Mouse (Mus musculus) bone marrow macrophage, adult 2 months (primary cell): ENCODE results near the gene B430218F22Rik.

Experiments used
- CTCF ChIP-seq: IDR thresholded peaks from 2 replicates; pipeline ENCODE4 v1.5.1; 2012; ENCODE audit warnings: low read depth, mild to moderate bottlenecking, low read length, moderate library complexity
- POLR2A ChIP-seq: IDR thresholded peaks from 2 replicates; pipeline ENCODE4 v1.6.1; 2012; ENCODE audit warnings: mild to moderate bottlenecking, low read depth, low read length, borderline replicate concordance

DNA sequence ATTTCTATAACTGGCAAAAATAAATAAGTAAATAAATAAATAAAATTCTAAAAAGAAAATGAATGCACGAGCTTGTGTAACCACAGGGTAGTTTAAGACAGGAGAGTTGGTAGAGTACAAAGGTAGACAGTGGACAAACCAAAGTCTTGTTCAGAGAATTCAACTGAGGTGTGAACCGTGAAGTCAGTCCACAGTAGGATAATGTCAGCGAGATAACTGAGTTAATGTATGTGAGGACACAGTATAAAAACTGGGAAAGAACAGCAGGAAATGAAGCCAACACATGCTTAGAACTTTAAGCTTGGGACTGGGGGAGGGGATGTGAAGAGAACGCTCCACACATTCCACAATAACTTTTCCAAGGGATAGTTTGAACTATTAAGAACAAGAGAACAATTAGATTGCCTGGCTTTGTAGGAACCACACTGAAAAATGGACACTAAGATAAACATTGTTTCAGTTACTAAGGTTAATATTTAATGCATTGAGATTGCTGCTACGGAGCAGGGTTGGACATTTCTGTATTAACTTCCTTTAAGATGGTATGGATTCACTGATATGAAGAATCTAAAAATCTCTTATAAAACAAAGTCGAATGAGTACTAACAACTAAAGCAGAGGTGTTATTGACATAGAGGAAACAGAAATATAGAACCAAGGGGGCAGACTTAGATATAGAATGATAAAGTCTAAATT is 25.0 kb downstream of the B430218F22Rik start:
- TF ChIP-seq CTCF, result no peak
- no peak for TF ChIP-seq POLR2A
